Mouse (Mus musculus) limb, embryonic 13.5 days (tissue): ENCODE measurements at regions not wholly inside any gene's neighbourhood (a gene's known extent, or its start where the extent isn't known, plus 50 kb on each side); places are given as distances from the start of the nearest gene placed in this dataset.

Experiments
- ATAC-seq: fragments of 200-750 bp; cut with Nextera tagmentation; 2 replicates; pipeline ENCODE4 v1.8.0; 2017; ENCODE audit warnings: low read depth, moderate number of reproducible peaks, moderate TSS enrichment; ENCODE audit not compliant: low FRiP score
- H3K27ac ChIP-seq: fragments of 300-500 bp; sonication (generic); 2 replicates; pipeline ENCODE4 v1.5.1; 2015; ENCODE audit warnings: inconsistent platforms, mild to moderate bottlenecking, moderate library complexity
- H3K27me3 ChIP-seq: fragments of 300-500 bp; sonication (generic); 2 replicates; pipeline ENCODE4 v1.6.1; 2015; ENCODE audit warnings: mild to moderate bottlenecking, inconsistent platforms
- H3K36me3 ChIP-seq: fragments of 300-500 bp; sonication (generic); 2 replicates; pipeline ENCODE4 v1.6.1; 2015; ENCODE audit warnings: inconsistent platforms, mild to moderate bottlenecking, moderate library complexity
- H3K4me1 ChIP-seq: fragments of 300-500 bp; sonication (generic); 2 replicates; pipeline ENCODE4 v1.6.1; 2015; ENCODE audit warnings: inconsistent platforms
- H3K4me2 ChIP-seq: fragments of 300-500 bp; sonication (generic); replicated peaks from 2 replicates; pipeline ENCODE4 v1.6.1; 2015; ENCODE audit warnings: inconsistent platforms, mild to moderate bottlenecking, moderate library complexity
- H3K4me3 ChIP-seq: fragments of 300-500 bp; sonication (generic); 2 replicates; pipeline ENCODE4 v1.5.1; 2015; ENCODE audit warnings: moderate library complexity, mild to moderate bottlenecking, inconsistent platforms
- H3K9ac ChIP-seq: fragments of 300-500 bp; sonication (generic); 2 replicates; pipeline ENCODE4 v1.6.1; 2015; ENCODE audit warnings: mild to moderate bottlenecking, inconsistent platforms
- H3K9me3 ChIP-seq: fragments of 300-500 bp; sonication (generic); 2 replicates; pipeline ENCODE4 v1.6.1; 2016; ENCODE audit warnings: inconsistent platforms
- WGBS: fragments of 180-500 bp; shearing (Covaris S2); methylation state at CpG from one replicate; pipeline ENCODE4 v1.1.7; 2015; 5-methylcytosine and 5-hydroxymethylcytosine counted together

- H3K36me3 ChIP-seq, result no peaks in the 10 kb centered on the region
- H3K27ac ChIP-seq, result no peak overlapping the region
- no peak for ATAC-seq
- H3K9ac ChIP-seq, result no peak overlapping the region
- WGBS, result 32% methylated on average over 12 of the region's 12 CpGs
- no peak overlapping the region for H3K4me3 ChIP-seq
- H3K4me1 ChIP-seq, result peaks cover 16% of the 10 kb centered on the region
- H3K9me3 ChIP-seq, result peaks cover 12% of the 10 kb centered on the region; the same call in 1 of the 2 replicates
- no peaks in the 10 kb centered on the region for H3K27me3 ChIP-seq
- H3K4me2 ChIP-seq, result peak overlapping the region; percentile 10; the same call in 1 of the 2 replicates
Measured at GRCm38 (mm10) chr2:169099678-169100077, 144.3 kb upstream of the Zfp64 start.

- H3K4me1 ChIP-seq, result peaks cover 16% of the 10 kb centered on the region
- WGBS, result 76% methylated on average over 6 of the region's 6 CpGs
- no peaks in the 10 kb centered on the region for H3K27me3 ChIP-seq
- H3K4me2 ChIP-seq, result peak overlapping the region; percentile 34
- ATAC-seq, result no peak
- no peaks in the 10 kb centered on the region for H3K36me3 ChIP-seq
- H3K27ac ChIP-seq, result 0 out of 2 replicates have a peak overlapping the region, but pooled peaks have one; percentile 15
- peaks cover 12% of the 10 kb centered on the region; the same call in 1 of the 2 replicates for H3K9me3 ChIP-seq
- H3K9ac ChIP-seq, result no peak overlapping the region
- no peak overlapping the region for H3K4me3 ChIP-seq
Measured at GRCm38 (mm10) chr2:169098591-169098990, 143.2 kb upstream of the Zfp64 start.

DNA sequence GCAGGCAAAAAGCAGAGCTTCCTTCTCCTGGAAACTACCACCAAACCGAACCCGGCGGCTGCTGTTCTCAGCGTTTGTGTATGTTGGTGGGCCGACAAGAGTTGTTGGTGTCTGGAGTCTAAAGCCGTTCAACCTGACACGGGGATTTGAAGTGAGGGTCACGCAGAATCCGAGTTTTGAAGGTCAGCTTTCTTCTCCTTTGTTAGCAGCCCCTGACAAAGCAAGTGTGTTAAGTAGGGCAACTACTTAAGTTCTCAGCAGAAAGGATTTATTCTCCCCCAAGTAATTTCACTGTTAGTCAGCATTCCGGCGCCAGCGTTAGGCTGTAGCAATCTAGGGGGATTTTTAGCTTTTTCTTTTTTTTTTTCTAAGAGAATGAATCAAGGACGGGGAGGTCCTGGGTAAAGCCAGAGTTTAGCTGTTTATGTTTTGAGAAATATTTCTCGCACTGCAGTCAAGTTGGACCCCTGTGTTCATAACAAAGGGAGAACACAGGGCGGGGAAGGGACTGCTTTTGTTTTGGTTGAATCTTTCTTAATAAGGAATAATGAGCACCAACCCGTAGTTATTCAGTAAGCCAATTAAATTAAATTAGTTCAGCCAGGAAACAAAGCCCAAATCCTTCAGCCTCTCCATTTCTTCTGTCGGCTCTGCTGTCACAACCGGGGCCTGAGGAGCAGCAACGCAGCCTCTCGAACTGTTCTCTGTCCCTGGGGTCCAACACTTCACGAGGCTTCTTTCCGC, 138.8 kb upstream of the Zfp64 start:
- no peak for ATAC-seq
- Histone ChIP-seq H3K4me3 (no peak overlapping the region), H3K36me3 (no peaks in the 10 kb centered on the region), H3K27me3 (no peaks in the 10 kb centered on the region), H3K4me2 (no peak overlapping the region), H3K9me3 (peaks cover 7% of the 10 kb centered on the region), H3K27ac (no peak overlapping the region), H3K4me1 (peaks cover 8% of the 10 kb centered on the region; the same call in 1 of the 2 replicates), H3K9ac (no peak overlapping the region)
- 75% methylated on average over 22 of the region's 22 CpGs for WGBS

GRCm38 (mm10) chr2:169090256-169090655, 134.9 kb upstream of the Zfp64 start:
- 76% methylated on average over 3 of the region's 3 CpGs for WGBS
- no peak overlapping the region for H3K27ac ChIP-seq
- H3K27me3 ChIP-seq, result no peaks in the 10 kb centered on the region
- no peak for ATAC-seq
- H3K36me3 ChIP-seq, result no peaks in the 10 kb centered on the region
- peaks cover 7% of the 10 kb centered on the region for H3K9me3 ChIP-seq
- no peak overlapping the region for H3K4me3 ChIP-seq
- H3K4me2 ChIP-seq, result no peak overlapping the region
- peaks cover 14% of the 10 kb centered on the region; the same call in 1 of the 2 replicates for H3K4me1 ChIP-seq
- H3K9ac ChIP-seq, result no peak overlapping the region

GRCm38 (mm10) chr2:169088870-169089484, 133.6 kb upstream of the Zfp64 start:
- no peak overlapping the region for H3K9ac ChIP-seq
- no peak overlapping the region for H3K4me3 ChIP-seq
- H3K27me3 ChIP-seq, result no peaks in the 10 kb centered on the region
- 63% methylated on average over 16 of the region's 16 CpGs for WGBS
- no peaks in the 10 kb centered on the region for H3K36me3 ChIP-seq
- peak; percentile 57 for ATAC-seq
- no peak overlapping the region for H3K4me2 ChIP-seq
- no peak overlapping the region for H3K27ac ChIP-seq
- H3K4me1 ChIP-seq, result peaks cover 14% of the 10 kb centered on the region; the same call in 1 of the 2 replicates
- peaks cover 7% of the 10 kb centered on the region for H3K9me3 ChIP-seq

DNA sequence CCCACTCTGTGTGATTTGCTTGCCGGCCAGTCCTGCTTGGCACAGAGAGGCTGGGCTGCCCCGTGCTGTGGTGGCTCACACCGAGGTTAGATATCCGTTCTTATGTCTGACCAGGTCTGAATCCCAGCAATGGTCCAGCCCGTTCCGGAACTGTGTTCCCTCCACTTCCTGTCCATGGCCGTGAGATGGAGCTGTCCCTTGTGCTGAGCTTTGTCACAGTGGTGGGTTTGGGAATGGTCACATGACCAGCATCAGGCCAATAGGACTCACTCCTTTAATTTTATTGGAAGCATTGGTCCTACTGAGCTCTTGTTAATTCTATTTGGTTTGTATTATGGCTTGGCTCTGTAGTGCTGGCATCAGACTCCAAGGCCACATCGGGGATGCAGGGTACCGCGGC, 132.9 kb upstream of the Zfp64 start:
- 85% methylated on average over 10 of the region's 10 CpGs for WGBS
- H3K9me3 ChIP-seq, result peaks cover 7% of the 10 kb centered on the region
- H3K36me3 ChIP-seq, result no peaks in the 10 kb centered on the region
- H3K4me1 ChIP-seq, result peaks cover 14% of the 10 kb centered on the region; the same call in 1 of the 2 replicates
- ATAC-seq, result no peak
- H3K9ac ChIP-seq, result no peak overlapping the region
- no peak overlapping the region for H3K4me2 ChIP-seq
- no peak overlapping the region for H3K27ac ChIP-seq
- no peak overlapping the region for H3K4me3 ChIP-seq
- H3K27me3 ChIP-seq, result no peaks in the 10 kb centered on the region

GRCm38 (mm10) chr2:169071267-169071666, 115.9 kb upstream of the Zfp64 start:
- Histone ChIP-seq H3K36me3 (no peaks in the 10 kb centered on the region), H3K9ac (no peak overlapping the region), H3K27ac (no peak overlapping the region), H3K4me3 (no peak overlapping the region), H3K27me3 (no peaks in the 10 kb centered on the region), H3K4me2 (no peak overlapping the region), H3K9me3 (peaks cover 9% of the 10 kb centered on the region; the same call in 1 of the 2 replicates), H3K4me1 (0 out of 2 replicates have a peak, but pooled peaks cover 8% of the 10 kb centered on the region)
- ATAC-seq, result no peak

DNA sequence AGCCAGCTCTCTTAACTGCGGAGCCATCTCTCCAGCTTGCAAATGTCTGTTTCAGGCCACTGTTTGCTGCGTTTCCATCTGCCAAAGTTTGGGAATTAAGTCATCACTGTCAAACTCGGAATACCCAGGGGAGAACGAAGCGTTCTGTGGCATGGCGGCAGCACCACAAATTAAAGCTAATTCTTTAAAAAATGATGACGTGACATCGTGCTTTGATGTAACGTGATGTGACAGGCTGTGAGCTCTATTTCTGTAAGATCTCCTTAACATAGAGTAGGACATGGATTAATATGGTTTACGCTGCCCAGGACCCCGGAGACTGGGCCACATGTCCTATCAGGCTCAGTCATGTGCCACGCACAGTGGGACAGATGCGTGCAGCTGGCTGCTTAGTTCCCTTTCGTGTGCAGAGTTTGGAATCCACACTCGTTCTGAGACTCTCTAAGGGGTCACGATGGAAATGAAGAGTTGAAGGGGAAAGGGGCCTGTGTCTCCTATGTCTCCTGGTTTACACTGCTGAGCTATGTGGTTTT, 109.8 kb upstream of the Zfp64 start:
- Histone ChIP-seq H3K27me3 (peaks cover 17% of the 10 kb centered on the region), H3K4me3 (no peak overlapping the region), H3K9me3 (no peaks in the 10 kb centered on the region), H3K27ac (no peak overlapping the region), H3K4me2 (no peak overlapping the region), H3K4me1 (peaks cover 4% of the 10 kb centered on the region; the same call in 1 of the 2 replicates), H3K9ac (no peak overlapping the region), H3K36me3 (no peaks in the 10 kb centered on the region)
- WGBS, result 87% methylated on average over 16 of the region's 16 CpGs
- no peak for ATAC-seq

- WGBS, result 7% methylated on average over 11 of the region's 11 CpGs
- no peak for ATAC-seq
- Histone ChIP-seq H3K9me3 (peaks cover 10% of the 10 kb centered on the region; the same call in 1 of the 2 replicates), H3K27me3 (peaks cover 17% of the 10 kb centered on the region), H3K4me1 (peaks cover 4% of the 10 kb centered on the region; the same call in 1 of the 2 replicates), H3K27ac (no peak overlapping the region), H3K4me2 (peak overlapping the region; percentile 45), H3K9ac (no peak overlapping the region), H3K4me3 (no peak overlapping the region), H3K36me3 (no peaks in the 10 kb centered on the region)
Measured at GRCm38 (mm10) chr2:169061520-169061919, 106.1 kb upstream of the Zfp64 start.

DNA sequence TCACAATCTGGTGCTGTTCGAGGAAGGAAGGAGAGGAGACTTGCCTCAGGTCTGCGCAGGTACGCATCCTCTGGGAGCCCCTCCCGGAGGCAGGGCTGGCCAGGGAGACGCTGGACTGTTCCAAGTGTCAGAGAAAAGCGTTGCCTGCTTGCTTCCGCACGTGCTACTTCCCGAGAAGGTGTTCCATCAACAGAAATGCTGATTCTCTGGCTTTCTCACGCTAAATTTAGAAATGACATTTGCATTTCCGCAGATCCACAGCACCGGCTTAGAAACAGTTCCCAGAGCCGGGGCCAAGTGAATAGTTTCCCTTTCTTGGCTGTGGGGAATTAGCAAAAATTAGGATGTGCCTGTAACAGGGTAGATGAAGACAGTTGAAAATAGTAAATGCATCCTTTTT, 105.1 kb upstream of the Zfp64 start:
- ATAC-seq, result no peak
- H3K27ac ChIP-seq, result no peak overlapping the region
- H3K9ac ChIP-seq, result 0 out of 2 replicates have a peak overlapping the region, but pooled peaks have one; percentile 14
- WGBS, result 65% methylated on average over 13 of the region's 13 CpGs
- H3K9me3 ChIP-seq, result peaks cover 10% of the 10 kb centered on the region; the same call in 1 of the 2 replicates
- H3K4me1 ChIP-seq, result peaks cover 4% of the 10 kb centered on the region; the same call in 1 of the 2 replicates
- peaks cover 17% of the 10 kb centered on the region for H3K27me3 ChIP-seq
- no peaks in the 10 kb centered on the region for H3K36me3 ChIP-seq
- no peak overlapping the region for H3K4me3 ChIP-seq
- no peak overlapping the region for H3K4me2 ChIP-seq

- no peak for ATAC-seq
- peaks cover 10% of the 10 kb centered on the region; the same call in 1 of the 2 replicates for H3K9me3 ChIP-seq
- no peak overlapping the region for H3K4me2 ChIP-seq
- H3K27me3 ChIP-seq, result peaks cover 12% of the 10 kb centered on the region
- WGBS, result 82% methylated on average over 5 of the region's 5 CpGs
- no peaks in the 10 kb centered on the region for H3K36me3 ChIP-seq
- H3K9ac ChIP-seq, result no peak overlapping the region
- H3K4me1 ChIP-seq, result peaks cover 4% of the 10 kb centered on the region; the same call in 1 of the 2 replicates
- no peak overlapping the region for H3K27ac ChIP-seq
- no peak overlapping the region for H3K4me3 ChIP-seq
Measured at GRCm38 (mm10) chr2:169057831-169058230, 102.4 kb upstream of the Zfp64 start.

- no peaks in the 10 kb centered on the region for H3K4me1 ChIP-seq
- H3K27ac ChIP-seq, result no peak overlapping the region
- no peak for ATAC-seq
- no peaks in the 10 kb centered on the region for H3K27me3 ChIP-seq
- no peak overlapping the region for H3K4me3 ChIP-seq
- WGBS, result 89% methylated on average over 14 of the region's 14 CpGs
- H3K9ac ChIP-seq, result no peak overlapping the region
- no peaks in the 10 kb centered on the region for H3K9me3 ChIP-seq
- no peaks in the 10 kb centered on the region for H3K36me3 ChIP-seq
- H3K4me2 ChIP-seq, result no peak overlapping the region
Measured at GRCm38 (mm10) chr2:169049947-169050346, 94.6 kb upstream of the Zfp64 start.
